Mouse (Mus musculus) hindbrain, postnatal 0 days (tissue): ENCODE measurements around the gene Uggt1. TPM values are rescaled to one million over a fixed set of nuclear protein-coding genes. Genes with fewer than 3 reads are reported as not detected.

Source experiments
- ATAC-seq: fragments of 200-750 bp; cut with Nextera tagmentation; 2 replicates; pipeline ENCODE4 v1.8.0; 2017; ENCODE audit warnings: mild to moderate bottlenecking, moderate TSS enrichment, moderate library complexity
- DNase-seq: peaks from one replicate; pipeline ENCODE4 v3.0.0-alpha.2; 2015; ENCODE audit warnings: low spot score
- H3K27ac ChIP-seq: fragments of 300-500 bp; sonication (generic); 2 replicates; pipeline ENCODE4 v1.5.1; 2014; ENCODE audit warnings: mild to moderate bottlenecking
- H3K27me3 ChIP-seq: fragments of 300-500 bp; sonication (generic); 2 replicates; pipeline ENCODE4 v1.6.1; 2014; ENCODE audit warnings: low read length, mixed read lengths; ENCODE audit not compliant: insufficient read depth
- H3K36me3 ChIP-seq: fragments of 300-500 bp; sonication (generic); 2 replicates; pipeline ENCODE4 v1.6.1; 2014; ENCODE audit warnings: low read length, mixed read lengths; ENCODE audit not compliant: insufficient read depth
- H3K4me1 ChIP-seq: fragments of 300-500 bp; sonication (generic); 2 replicates; pipeline ENCODE4 v1.6.1; 2014; ENCODE audit warnings: antibody characterized with exemption, low read length, mixed read lengths; ENCODE audit not compliant: insufficient read depth
- H3K4me2 ChIP-seq: fragments of 300-500 bp; sonication (generic); 2 replicates; pipeline ENCODE4 v1.6.1; 2014; ENCODE audit warnings: low read depth, mild to moderate bottlenecking, low read length, moderate library complexity, mixed read lengths
- H3K4me3 ChIP-seq: fragments of 300-500 bp; sonication (generic); 2 replicates; pipeline ENCODE4 v1.5.1; 2014; ENCODE audit warnings: low read length
- H3K9ac ChIP-seq: fragments of 300-500 bp; sonication (generic); replicated peaks from 2 replicates; pipeline ENCODE4 v1.6.1; 2014; ENCODE audit warnings: mild to moderate bottlenecking, low read length, moderate library complexity, mixed read lengths
- H3K9me3 ChIP-seq: fragments of 300-500 bp; sonication (generic); 2 replicates; pipeline ENCODE4 v1.6.1; 2016; ENCODE audit warnings: low read length, mixed read lengths
- CTCF ChIP-seq: IDR thresholded peaks from 2 replicates; pipeline ENCODE4 v1.5.1; 2016; ENCODE audit warnings: antibody characterized with exemption, control low read depth, low read depth
- WGBS: fragments of 180-500 bp; shearing (Covaris S2); extraction: QIAGEN DNeasy Blood & Tissue Kit; methylation state at CpG from one replicate; pipeline ENCODE4 v1.1.7; 2014; 5-methylcytosine and 5-hydroxymethylcytosine counted together
- polyA plus RNA-seq: library from polyadenylated mRNA; unstranded; fragments of >200 nt; fragmentation: Nextera tagmentation; extraction: Ambion mirVana; gene quantifications from 2 replicates; pipeline ENCODE4 v1.2.1, GENCODE M21; 2015
- total RNA-seq: library from RNA; depleted of rRNA; stranded (reverse); fragments of >200 nt; gene quantifications from 2 replicates; pipeline ENCODE4 v1.2.3, GENCODE M21; 2014

The Uggt1 gene
- total and polyA plus RNA-seq, 2 experiments from 2014 or later = 24.3 to 33.5 TPM

DNA sequence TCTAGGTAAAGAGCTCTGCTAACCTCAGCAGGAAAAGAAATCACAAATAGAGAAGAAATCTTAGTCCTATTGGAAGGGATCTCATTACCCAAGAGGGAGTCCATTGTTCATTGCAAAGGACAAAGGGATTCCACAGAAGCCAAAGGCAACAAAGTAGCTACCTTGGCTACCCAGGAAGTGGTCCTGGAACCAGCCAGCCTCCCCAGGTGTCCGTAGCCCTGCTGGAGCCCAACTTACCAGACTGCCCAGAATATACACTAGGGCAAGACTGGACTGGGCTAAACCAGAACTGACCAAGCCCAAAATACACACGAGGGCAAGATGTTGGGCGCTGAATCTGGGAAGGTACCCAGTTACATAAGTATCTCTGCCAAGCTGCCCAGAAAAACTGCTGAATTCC, 129.7 kb downstream of the Uggt1 start:
- Histone ChIP-seq H3K4me1 (no peaks in the 10 kb centered on the region), H3K9ac (no peak overlapping the region), H3K36me3 (no peaks in the 10 kb centered on the region), H3K4me2 (no peak overlapping the region), H3K4me3 (no peak overlapping the region), H3K27ac (no peak overlapping the region), H3K9me3 (no peaks in the 10 kb centered on the region), H3K27me3 (no peaks in the 10 kb centered on the region)
- no peak for TF ChIP-seq CTCF
- ATAC-seq (no peak), DNase-seq (no peak)
- 79% methylated on average over 3 of the region's 3 CpGs for WGBS

DNA sequence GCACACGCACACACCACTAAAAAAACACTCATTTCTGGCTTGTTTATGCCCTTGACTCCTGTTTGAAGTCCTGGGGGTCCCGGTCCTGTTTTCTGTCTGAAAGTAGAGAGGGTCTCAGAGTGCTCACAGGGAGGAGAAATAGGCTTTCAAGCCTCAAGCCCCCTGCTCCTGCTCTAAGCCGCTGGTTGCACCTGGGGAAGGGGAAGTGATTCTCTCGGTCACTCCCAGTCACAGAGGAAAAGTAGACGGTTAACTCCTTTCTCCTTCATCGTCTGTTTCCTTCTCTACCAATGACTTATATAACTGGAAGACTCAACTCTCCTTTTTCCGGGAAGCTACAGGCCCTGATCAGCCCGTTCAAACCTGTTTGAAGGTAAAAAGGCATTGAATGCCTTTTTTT, 130.8 kb downstream of the Uggt1 start:
- no peak overlapping the region for H3K27ac ChIP-seq
- 90% methylated on average over 8 of the region's 8 CpGs for WGBS
- H3K4me3 ChIP-seq = no peak overlapping the region
- no peak for TF ChIP-seq CTCF
- DNase-seq (no peak), ATAC-seq (no peak)
- no peaks in the 10 kb centered on the region for H3K9me3 ChIP-seq
- no peaks in the 10 kb centered on the region for H3K27me3 ChIP-seq
- no peak overlapping the region for H3K4me2 ChIP-seq
- no peaks in the 10 kb centered on the region for H3K36me3 ChIP-seq
- H3K9ac ChIP-seq = no peak overlapping the region
- no peaks in the 10 kb centered on the region for H3K4me1 ChIP-seq

GRCm38 (mm10) chr1:36112665-36113064, 131.9 kb downstream of the Uggt1 start:
- DNase-seq (no peak), ATAC-seq (no peak)
- Histone ChIP-seq H3K27ac (no peak overlapping the region), H3K9ac (no peak overlapping the region), H3K4me3 (no peak overlapping the region), H3K4me2 (no peak overlapping the region), H3K36me3 (no peaks in the 10 kb centered on the region), H3K9me3 (no peaks in the 10 kb centered on the region), H3K4me1 (no peaks in the 10 kb centered on the region), H3K27me3 (no peaks in the 10 kb centered on the region)
- no peak for TF ChIP-seq CTCF
- 92% methylated on average over 3 of the region's 3 CpGs for WGBS

DNA sequence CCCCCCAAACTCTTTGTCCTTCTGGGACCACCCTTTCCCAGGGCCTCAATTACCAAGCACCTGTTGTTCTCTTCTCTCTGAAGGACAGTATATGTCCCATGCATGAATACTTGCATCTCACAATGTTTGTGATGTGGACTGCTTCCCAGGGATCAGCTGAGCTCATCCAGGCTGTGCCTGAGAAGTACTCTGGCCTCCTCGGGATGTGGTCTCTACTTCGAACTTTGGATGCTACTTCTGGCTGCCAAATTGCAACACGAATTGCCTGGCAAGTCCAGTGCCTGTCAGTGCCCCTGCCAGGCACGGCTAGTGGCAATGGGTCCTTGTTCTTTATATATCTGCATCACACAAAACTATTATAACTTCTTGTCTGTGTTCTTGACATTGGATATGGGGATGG, 134.5 kb downstream of the Uggt1 start:
- Histone ChIP-seq H3K36me3 (peaks cover 4% of the 10 kb centered on the region; the same call in 1 of the 2 replicates), H3K4me1 (no peaks in the 10 kb centered on the region), H3K4me3 (no peak overlapping the region), H3K27me3 (no peaks in the 10 kb centered on the region), H3K9me3 (no peaks in the 10 kb centered on the region), H3K27ac (no peak overlapping the region), H3K9ac (no peak overlapping the region), H3K4me2 (no peak overlapping the region)
- 75% methylated on average over 4 of the region's 4 CpGs for WGBS
- DNase-seq (no peak), ATAC-seq (no peak)
- no peak for TF ChIP-seq CTCF

GRCm38 (mm10) chr1:36105917-36106706, 138.4 kb downstream of the Uggt1 start:
- no peak overlapping the region for H3K4me2 ChIP-seq
- no peaks in the 10 kb centered on the region for H3K9me3 ChIP-seq
- H3K27me3 ChIP-seq = no peaks in the 10 kb centered on the region
- 90% methylated on average over 11 of the region's 11 CpGs for WGBS
- ATAC-seq (no peak), DNase-seq (no peak)
- no peak overlapping the region for H3K27ac ChIP-seq
- peaks cover 16% of the 10 kb centered on the region; the same call in 1 of the 2 replicates for H3K36me3 ChIP-seq
- no peak for TF ChIP-seq CTCF
- H3K9ac ChIP-seq = no peak overlapping the region
- no peaks in the 10 kb centered on the region for H3K4me1 ChIP-seq
- H3K4me3 ChIP-seq = no peak overlapping the region

GRCm38 (mm10) chr1:36100371-36100770, 144.1 kb downstream of the Uggt1 start:
- Histone ChIP-seq H3K4me1 (no peaks in the 10 kb centered on the region), H3K9ac (no peak overlapping the region), H3K9me3 (no peaks in the 10 kb centered on the region), H3K27ac (no peak overlapping the region), H3K4me2 (no peak overlapping the region), H3K27me3 (no peaks in the 10 kb centered on the region), H3K36me3 (peaks cover 16% of the 10 kb centered on the region; the same call in 1 of the 2 replicates), H3K4me3 (no peak overlapping the region)
- no peak for ATAC-seq
- no peak for TF ChIP-seq CTCF
- no peak for DNase-seq
- 92% methylated on average over 3 of the region's 3 CpGs for WGBS

DNA sequence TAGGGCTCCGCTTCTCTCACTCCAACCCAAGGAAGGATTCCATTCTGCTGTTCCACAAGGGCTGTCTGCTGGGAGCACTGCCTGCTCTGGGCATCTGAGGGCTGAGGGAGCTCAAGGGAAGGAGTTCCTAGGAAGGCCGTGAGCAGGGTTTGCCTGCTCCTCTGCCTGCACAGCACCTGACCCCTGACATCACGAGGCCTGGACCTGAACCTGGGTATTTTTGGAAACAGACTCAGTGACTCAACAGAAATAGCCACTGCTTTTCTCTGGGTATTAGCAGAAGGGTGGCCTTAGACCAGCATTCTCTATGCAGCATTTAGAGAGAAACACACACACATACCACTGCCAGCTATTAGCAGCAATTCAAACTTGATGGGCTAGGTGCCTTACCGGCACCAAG, 146.1 kb downstream of the Uggt1 start:
- no peak overlapping the region for H3K4me3 ChIP-seq
- H3K9me3 ChIP-seq = no peaks in the 10 kb centered on the region
- H3K27ac ChIP-seq = no peak overlapping the region
- TF ChIP-seq CTCF = no peak
- H3K4me2 ChIP-seq = no peak overlapping the region
- peaks cover 1% of the 10 kb centered on the region; the same call in 1 of the 2 replicates for H3K36me3 ChIP-seq
- no peaks in the 10 kb centered on the region for H3K27me3 ChIP-seq
- no peaks in the 10 kb centered on the region for H3K4me1 ChIP-seq
- no peak for ATAC-seq
- DNase-seq = no peak
- 95% methylated on average over 4 of the region's 4 CpGs for WGBS
- H3K9ac ChIP-seq = no peak overlapping the region
